Mouse (Mus musculus) neural tube, embryonic 15.5 days (tissue): ENCODE measurements at regions not wholly inside any gene's neighbourhood (a gene's known extent, or its start where the extent isn't known, plus 50 kb on each side); places are given as distances from the start of the nearest gene placed in this dataset.

Source experiments
- ATAC-seq: fragments of 200-750 bp; cut with Nextera tagmentation; 2 replicates; pipeline ENCODE4 v1.8.0; 2017; ENCODE audit warnings: mild to moderate bottlenecking, moderate TSS enrichment, moderate library complexity; ENCODE audit not compliant: low FRiP score
- H3K27ac ChIP-seq: fragments of 300-500 bp; sonication (generic); replicated peaks from 2 replicates; pipeline ENCODE4 v1.5.1; 2015; ENCODE audit warnings: mild to moderate bottlenecking, inconsistent platforms
- H3K27me3 ChIP-seq: fragments of 300-500 bp; sonication (generic); replicated peaks from 2 replicates; pipeline ENCODE4 v1.6.1; 2015; ENCODE audit warnings: inconsistent platforms
- H3K36me3 ChIP-seq: fragments of 300-500 bp; sonication (generic); 2 replicates; pipeline ENCODE4 v1.6.1; 2015; ENCODE audit warnings: inconsistent platforms
- H3K4me1 ChIP-seq: fragments of 300-500 bp; sonication (generic); 2 replicates; pipeline ENCODE4 v1.6.1; 2015; ENCODE audit warnings: inconsistent platforms
- H3K4me2 ChIP-seq: fragments of 300-500 bp; sonication (generic); 2 replicates; pipeline ENCODE4 v1.6.1; 2015; ENCODE audit warnings: inconsistent platforms, mild to moderate bottlenecking, moderate library complexity
- H3K4me3 ChIP-seq: fragments of 300-500 bp; sonication (generic); replicated peaks from 2 replicates; pipeline ENCODE4 v1.5.1; 2015; ENCODE audit warnings: mild to moderate bottlenecking, inconsistent platforms
- H3K9ac ChIP-seq: fragments of 300-500 bp; sonication (generic); replicated peaks from 2 replicates; pipeline ENCODE4 v1.6.1; 2015; ENCODE audit warnings: mild to moderate bottlenecking, inconsistent platforms
- H3K9me3 ChIP-seq: fragments of 300-500 bp; sonication (generic); replicated peaks from 2 replicates; pipeline ENCODE4 v1.6.1; 2016; ENCODE audit warnings: inconsistent platforms
- WGBS: fragments of 180-500 bp; shearing (Covaris S2); methylation state at CpG from one replicate; pipeline ENCODE4 v1.1.7; 2015; ENCODE audit warnings: mixed read lengths; 5-methylcytosine and 5-hydroxymethylcytosine counted together

DNA sequence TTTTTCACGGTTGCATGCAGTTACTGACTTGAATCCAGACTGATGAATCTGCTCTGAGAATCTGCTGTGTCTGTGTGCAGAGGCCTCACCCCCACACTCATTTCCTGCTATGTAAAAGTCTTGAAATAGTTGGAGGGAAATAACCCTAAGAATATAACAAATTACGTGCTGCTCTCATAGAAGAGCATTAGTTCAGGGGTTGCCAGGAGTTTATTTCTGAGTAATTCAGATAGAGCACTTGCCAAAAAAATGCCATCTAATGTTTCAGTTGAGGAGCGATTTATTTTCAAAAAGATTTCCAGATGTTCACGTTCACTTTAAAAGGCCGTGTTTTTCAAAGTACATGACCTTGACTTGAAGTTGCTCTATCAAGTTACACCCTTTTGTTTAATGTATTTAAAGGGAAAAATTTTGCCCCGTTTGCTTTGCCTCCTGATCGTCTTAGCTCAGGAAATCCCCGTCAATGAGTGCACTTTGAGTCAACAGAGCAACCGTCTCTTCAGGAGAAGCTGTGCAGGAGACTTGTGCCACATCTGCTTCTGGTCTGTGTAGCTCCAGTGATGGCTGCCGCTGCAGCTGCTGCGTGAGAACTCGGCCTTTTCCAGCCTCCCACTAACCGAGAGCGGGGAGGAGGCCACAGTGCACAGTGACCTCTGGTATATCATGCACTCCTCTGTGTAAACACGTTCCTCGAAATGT, 50.9 kb upstream of the Sec61g start:
- Histone ChIP-seq H3K36me3 (no peaks in the 10 kb centered on the region), H3K4me1 (no peaks in the 10 kb centered on the region), H3K4me3 (no peak overlapping the region), H3K27me3 (no peaks in the 10 kb centered on the region), H3K4me2 (no peak overlapping the region), H3K27ac (no peak overlapping the region), H3K9me3 (no peaks in the 10 kb centered on the region), H3K9ac (no peak overlapping the region)
- 70% methylated on average over 16 of the region's 16 CpGs for WGBS
- no peak for ATAC-seq

DNA sequence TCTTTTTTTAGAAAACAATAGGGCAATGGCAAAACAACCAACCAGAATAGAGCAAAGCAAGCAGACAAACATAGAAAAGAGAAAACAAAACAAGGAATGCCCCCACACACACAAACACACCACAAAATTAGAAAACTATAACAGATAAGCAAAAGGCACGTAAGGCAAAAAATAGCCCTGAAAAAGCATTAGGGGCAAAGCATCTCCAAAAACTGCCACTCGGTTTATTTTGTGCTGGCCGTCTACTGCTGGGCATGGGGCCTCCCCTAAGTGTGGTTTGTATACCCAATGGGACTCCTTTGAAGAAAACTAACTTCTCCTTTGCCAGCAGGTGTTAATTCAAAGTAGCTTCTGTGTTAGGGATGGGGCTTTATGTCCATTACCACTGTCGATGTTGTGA, 53.4 kb upstream of the Sec61g start:
- no peak overlapping the region for H3K9ac ChIP-seq
- H3K27me3 ChIP-seq = no peaks in the 10 kb centered on the region
- no peaks in the 10 kb centered on the region for H3K9me3 ChIP-seq
- no peak overlapping the region for H3K27ac ChIP-seq
- no peak overlapping the region for H3K4me2 ChIP-seq
- ATAC-seq = no peak
- H3K4me1 ChIP-seq = no peaks in the 10 kb centered on the region
- H3K4me3 ChIP-seq = no peak overlapping the region
- no peaks in the 10 kb centered on the region for H3K36me3 ChIP-seq
- WGBS = 87% methylated on average over 4 of the region's 4 CpGs

DNA sequence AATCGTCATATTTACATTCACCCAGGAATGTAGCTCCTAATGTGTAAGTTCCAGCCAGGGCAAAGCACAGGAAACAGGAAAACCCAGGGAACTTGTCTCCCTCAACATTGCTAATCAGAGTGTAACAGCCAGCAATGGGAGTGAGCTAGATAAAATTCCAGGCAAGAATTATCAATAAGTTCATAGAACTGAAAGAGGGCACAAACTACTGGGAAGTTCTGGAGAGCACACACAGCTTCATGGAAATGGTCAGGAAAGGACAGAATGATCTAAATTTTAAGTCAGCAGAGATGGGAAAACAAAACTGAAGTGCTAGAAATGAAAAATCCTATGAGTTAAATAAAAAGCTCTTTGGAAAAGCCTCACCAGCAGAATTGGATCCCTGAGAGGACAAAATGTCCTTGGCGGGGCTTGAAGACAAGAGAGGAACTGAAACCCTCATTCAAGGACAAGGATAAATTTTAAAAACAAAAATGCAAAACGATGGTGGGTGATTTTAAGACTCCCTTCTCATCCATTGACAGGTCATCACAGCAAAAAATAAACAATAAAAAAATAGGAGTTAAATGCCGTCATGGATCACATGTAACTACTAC, 80.9 kb upstream of the Sec61g start:
- H3K36me3 ChIP-seq = no peaks in the 10 kb centered on the region
- H3K9me3 ChIP-seq = no peaks in the 10 kb centered on the region
- no peak overlapping the region for H3K4me2 ChIP-seq
- H3K4me1 ChIP-seq = peaks cover 10% of the 10 kb centered on the region
- 89% methylated on average over 4 of the region's 4 CpGs for WGBS
- H3K4me3 ChIP-seq = no peak overlapping the region
- no peak overlapping the region for H3K9ac ChIP-seq
- H3K27ac ChIP-seq = no peak overlapping the region
- no peak for ATAC-seq
- no peaks in the 10 kb centered on the region for H3K27me3 ChIP-seq

DNA sequence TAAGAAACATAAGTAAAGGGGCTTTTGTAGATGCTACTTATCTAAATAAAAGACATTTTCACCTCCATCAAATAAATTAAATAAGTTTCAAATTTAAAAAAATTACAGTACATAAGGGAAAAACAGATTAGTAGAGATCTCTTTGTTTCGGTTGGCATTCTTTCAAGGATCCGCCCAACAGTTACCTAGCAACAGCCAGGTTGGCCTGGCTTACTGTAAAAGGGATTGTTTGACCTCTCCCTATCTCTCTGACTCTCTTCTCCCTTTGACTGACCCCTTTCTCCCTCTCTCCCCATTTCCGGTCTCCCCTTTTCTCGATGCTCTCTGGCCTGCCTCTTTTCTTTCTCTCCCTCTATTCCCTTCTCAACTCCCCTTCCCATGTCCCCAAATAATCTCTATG, 82.3 kb upstream of the Sec61g start:
- Histone ChIP-seq H3K9me3 (no peaks in the 10 kb centered on the region), H3K27ac (no peak overlapping the region), H3K27me3 (no peaks in the 10 kb centered on the region), H3K4me3 (no peak overlapping the region), H3K4me2 (no peak overlapping the region), H3K36me3 (no peaks in the 10 kb centered on the region), H3K9ac (no peak overlapping the region), H3K4me1 (peaks cover 10% of the 10 kb centered on the region)
- WGBS = 44% methylated on average over 4 of the region's 4 CpGs
- no peak for ATAC-seq

DNA sequence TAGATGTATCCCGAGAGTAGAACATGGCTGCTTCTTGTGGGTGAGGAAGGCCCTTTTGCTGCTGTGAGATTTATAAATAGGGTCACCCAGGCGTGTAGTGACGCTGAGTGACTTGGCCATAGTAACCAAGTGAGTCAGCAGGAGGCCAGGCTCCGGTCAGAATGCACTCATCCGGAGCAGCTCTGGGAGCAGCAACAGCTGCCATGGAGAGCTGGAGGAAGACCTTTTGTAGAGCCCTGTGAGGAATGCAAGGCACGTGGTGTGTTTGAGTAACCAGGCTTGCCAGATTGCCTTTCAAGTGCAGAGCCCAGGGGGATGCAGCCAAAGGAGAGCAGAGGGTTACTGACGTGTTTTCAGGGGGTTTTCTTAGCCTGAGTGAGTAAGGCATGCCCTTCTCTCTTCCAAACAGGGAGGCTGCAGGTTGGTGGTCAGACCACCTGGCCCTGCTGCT, 83.2 kb upstream of the Sec61g start:
- no peak overlapping the region for H3K4me3 ChIP-seq
- no peaks in the 10 kb centered on the region for H3K27me3 ChIP-seq
- H3K27ac ChIP-seq = peak overlapping the region; percentile 54
- WGBS = 2% methylated on average over 7 of the region's 7 CpGs
- peaks cover 10% of the 10 kb centered on the region for H3K4me1 ChIP-seq
- peak overlapping the region; percentile 20 for H3K4me2 ChIP-seq
- ATAC-seq = peak; percentile 93
- H3K36me3 ChIP-seq = no peaks in the 10 kb centered on the region
- H3K9me3 ChIP-seq = no peaks in the 10 kb centered on the region
- no peak overlapping the region for H3K9ac ChIP-seq

DNA sequence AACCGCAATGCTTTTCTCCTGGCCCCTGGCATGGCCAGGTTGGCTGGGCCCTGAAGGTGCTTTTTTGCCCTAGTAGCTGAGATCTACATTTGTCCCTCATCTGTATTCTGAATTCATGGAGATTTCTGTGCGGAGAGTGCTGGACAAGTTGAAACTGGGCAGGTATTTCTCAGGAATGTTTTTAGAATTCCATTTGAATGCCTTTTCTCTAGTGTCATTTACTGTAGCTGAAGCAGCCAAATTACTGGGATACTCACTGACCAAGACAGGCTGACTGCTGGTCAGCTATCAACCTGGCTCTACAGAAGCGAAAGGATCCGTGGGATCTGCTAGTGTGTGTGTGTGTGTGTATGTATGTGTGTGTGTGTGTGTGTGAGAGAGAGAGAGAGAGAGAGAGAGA, 83.7 kb upstream of the Sec61g start:
- peaks cover 10% of the 10 kb centered on the region for H3K4me1 ChIP-seq
- H3K27ac ChIP-seq = peak overlapping the region; percentile 54
- H3K4me3 ChIP-seq = no peak overlapping the region
- H3K36me3 ChIP-seq = no peaks in the 10 kb centered on the region
- no peaks in the 10 kb centered on the region for H3K9me3 ChIP-seq
- WGBS = 37% methylated on average over 4 of the region's 4 CpGs
- no peaks in the 10 kb centered on the region for H3K27me3 ChIP-seq
- peak overlapping the region; percentile 20; the same call in 1 of the 2 replicates for H3K4me2 ChIP-seq
- no peak overlapping the region for H3K9ac ChIP-seq
- ATAC-seq = no peak; the same call in 1 of the 2 replicates

DNA sequence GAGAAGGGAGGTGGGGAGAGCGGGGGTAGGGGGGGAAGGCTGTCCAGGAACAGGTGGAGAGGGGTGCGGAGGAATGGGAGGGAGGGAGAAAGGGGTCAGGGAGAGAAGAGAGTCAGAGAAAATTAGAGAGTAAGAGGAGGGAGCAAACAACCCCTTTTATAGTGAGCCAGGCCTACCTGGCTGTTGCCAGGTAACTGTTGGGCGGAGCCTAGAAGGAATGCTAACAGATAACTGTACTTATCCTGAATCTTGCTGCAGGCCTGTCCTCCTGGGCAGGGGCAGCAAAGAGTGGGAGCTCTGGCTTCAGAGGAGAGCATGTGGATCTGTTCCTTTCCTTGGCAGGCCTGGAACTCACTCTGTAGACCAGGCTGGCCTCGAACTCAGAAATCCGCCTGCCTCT, 84.5 kb upstream of the Sec61g start:
- Histone ChIP-seq H3K27me3 (no peaks in the 10 kb centered on the region), H3K4me3 (no peak overlapping the region), H3K27ac (no peak overlapping the region), H3K9me3 (no peaks in the 10 kb centered on the region), H3K4me1 (peaks cover 10% of the 10 kb centered on the region), H3K36me3 (no peaks in the 10 kb centered on the region), H3K4me2 (no peak overlapping the region), H3K9ac (no peak overlapping the region)
- WGBS = 92% methylated on average over 5 of the region's 5 CpGs
- no peak for ATAC-seq

DNA sequence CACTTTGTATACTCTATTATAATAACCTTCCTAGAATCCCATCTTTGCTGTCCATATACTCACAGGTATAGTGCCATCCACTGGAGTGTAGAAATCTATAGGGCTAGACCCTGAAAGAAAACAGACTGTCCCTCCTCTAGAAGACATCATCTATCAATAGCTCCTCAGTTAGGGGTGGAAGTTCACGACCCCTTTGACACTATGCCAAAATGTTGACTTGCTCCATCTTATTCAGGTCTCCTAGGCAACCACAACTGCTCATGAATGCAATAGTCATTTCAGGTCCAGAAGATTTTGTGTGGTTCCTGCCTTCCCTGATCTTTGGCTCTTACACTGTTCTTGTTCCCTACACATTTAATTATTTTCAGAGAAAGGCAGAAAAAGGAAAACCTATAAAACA, 86.5 kb upstream of the Sec61g start:
- Histone ChIP-seq H3K27ac (no peak overlapping the region), H3K4me3 (no peak overlapping the region), H3K27me3 (no peaks in the 10 kb centered on the region), H3K4me2 (no peak overlapping the region), H3K4me1 (peaks cover 10% of the 10 kb centered on the region), H3K9me3 (no peaks in the 10 kb centered on the region), H3K9ac (no peak overlapping the region), H3K36me3 (no peaks in the 10 kb centered on the region)
- WGBS = 20% methylated on average over 1 of the region's 1 CpGs
- no peak for ATAC-seq

DNA sequence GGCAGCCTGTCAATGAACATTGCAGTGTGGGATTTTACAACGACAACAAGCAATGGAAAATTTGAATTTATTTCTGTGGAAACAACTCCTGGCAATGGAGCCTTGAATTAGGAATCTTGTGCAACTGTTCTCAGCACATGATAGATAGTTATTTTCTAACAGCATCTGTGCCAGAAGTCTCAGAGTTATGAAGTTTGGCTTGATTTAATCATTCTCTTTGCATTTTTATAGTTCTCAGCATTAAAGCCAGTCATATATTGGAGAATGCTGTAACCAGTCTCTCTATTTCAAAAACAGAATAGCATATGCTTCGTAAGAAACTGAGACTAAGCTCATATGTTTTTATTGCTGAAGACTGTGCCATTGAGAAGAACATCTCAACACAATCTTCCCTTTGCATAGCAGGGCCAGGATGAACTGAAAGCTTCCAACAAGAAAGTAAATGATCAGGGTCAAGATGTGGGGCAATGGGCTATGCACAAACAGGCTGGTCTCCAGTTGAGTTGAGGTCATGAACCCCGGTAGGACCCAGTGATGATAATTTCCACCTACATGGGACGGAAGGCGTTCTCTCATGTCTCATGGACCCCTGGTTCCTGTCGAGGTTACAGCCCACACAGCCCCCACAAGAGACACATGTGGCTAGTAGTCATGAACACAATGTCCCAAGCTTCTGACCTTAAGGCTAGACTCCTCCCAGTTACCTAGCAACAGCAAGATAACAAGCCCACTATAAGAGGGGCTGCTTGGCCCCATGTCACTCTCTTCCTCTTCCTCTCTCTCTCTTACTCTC, 89.0 kb upstream of the Sec61g start:
- WGBS = 89% methylated on average over 6 of the region's 6 CpGs
- H3K27ac ChIP-seq = no peak overlapping the region

DNA sequence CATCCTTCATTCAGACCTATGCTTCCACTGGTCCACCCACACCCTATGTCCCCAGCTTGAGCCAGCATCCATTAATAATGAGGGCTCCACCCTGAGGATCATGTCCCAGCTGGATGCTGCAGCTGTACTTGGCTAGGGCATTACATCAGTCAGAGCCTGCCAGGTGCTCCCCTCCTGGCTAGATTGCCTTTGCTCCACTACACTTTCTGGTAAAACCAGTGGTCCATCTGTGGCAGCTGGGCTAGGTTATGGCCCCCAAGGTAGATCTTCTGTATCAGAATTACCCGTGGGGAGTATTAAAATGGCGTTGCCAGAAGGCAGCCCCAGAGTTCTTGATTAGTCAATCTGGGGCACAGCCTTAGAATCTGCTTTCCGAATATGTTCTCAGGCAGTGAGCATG, 94.7 kb upstream of the Sec61g start:
- Histone ChIP-seq H3K4me3 (no peak overlapping the region), H3K9me3 (no peaks in the 10 kb centered on the region; the same call in 1 of the 2 replicates), H3K36me3 (no peaks in the 10 kb centered on the region), H3K27me3 (no peaks in the 10 kb centered on the region), H3K4me2 (no peak overlapping the region), H3K9ac (no peak overlapping the region), H3K27ac (no peak overlapping the region), H3K4me1 (no peaks in the 10 kb centered on the region)
- 55% methylated on average over 3 of the region's 3 CpGs for WGBS
- no peak for ATAC-seq

More for the DNA sequence above, 89.0 kb upstream of the Sec61g start:
- Histone ChIP-seq H3K27me3 (no peaks in the 10 kb centered on the region), H3K4me3 (no peak overlapping the region), H3K9ac (no peak overlapping the region), H3K9me3 (no peaks in the 10 kb centered on the region; the same call in 1 of the 2 replicates), H3K4me1 (no peaks in the 10 kb centered on the region), H3K36me3 (no peaks in the 10 kb centered on the region), H3K4me2 (no peak overlapping the region)
- ATAC-seq = no peak

DNA sequence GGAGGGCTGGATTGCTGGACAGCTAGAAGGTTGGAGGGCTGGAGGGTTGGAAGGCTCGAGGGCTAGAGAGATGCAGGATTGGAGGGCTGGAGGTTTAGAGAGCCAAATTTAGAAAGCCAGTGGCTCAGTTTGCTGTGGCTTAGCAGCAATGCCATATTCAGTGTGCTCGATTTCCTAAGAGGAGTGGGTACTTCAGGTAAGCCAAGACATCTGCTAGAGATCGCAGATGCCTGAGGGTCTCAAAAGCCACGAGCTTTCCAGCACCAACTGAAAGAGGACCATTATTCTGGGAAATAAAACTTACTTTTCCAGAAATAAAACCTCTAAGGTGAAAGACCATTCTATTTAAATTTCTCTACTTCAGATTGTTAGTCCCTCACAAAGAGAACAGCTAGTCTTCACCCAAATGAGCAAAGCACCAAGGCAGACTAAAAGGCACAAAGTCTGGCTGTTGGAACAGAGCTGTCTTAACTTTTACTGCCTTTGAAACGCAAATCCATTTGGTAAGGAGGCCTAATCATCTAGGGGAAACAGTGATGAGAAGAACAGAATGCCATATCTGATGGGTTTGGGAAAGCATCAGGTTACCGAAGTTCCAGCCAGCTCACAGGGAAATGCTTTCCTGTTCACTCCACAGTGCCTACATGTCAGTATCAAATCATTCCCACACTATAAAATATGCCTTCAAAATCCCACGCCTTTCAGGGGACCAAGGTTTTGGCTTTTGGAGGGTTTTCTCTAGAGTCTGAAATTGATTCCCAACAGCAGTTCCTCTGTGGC, 98.3 kb upstream of the Sec61g start:
- Histone ChIP-seq H3K4me1 (no peaks in the 10 kb centered on the region), H3K27ac (no peak overlapping the region), H3K4me3 (no peak overlapping the region), H3K9me3 (no peaks in the 10 kb centered on the region), H3K4me2 (no peak overlapping the region), H3K9ac (no peak overlapping the region), H3K36me3 (no peaks in the 10 kb centered on the region), H3K27me3 (no peaks in the 10 kb centered on the region)
- no peak for ATAC-seq
- 73% methylated on average over 7 of the region's 7 CpGs for WGBS
